16 mouse cellular contexts compared by ENCODE assay signal in genomic region chr3:137015199-137015598, GRCm38 (mm10).
"Had no signal": no experiment of that assay in that cellular context is flagged by ENCODE, and none has a peak within 500 bp of the region (broad histone marks: within the 10 kb centered on the region; RNA-seq: fewer than 3 reads in every experiment).

No protein-coding gene starts in this region.

- H3K27ac ChIP-seq: heart, embryonic 10.5 days; hindbrain, embryonic 10.5 days; hindbrain, embryonic 12.5 days; hindbrain, embryonic 14.5 days; intestine, embryonic 15.5 days; left cerebral cortex, adult 2 months; limb, embryonic 10.5 days; limb, embryonic 12.5 days; liver, embryonic 13.5 days had no signal

- H3K4me3 ChIP-seq: heart, embryonic 10.5 days; heart, embryonic 12.5 days; hindbrain, embryonic 10.5 days; hindbrain, embryonic 12.5 days; intestine, embryonic 15.5 days; left cerebral cortex, adult 2 months; limb, embryonic 10.5 days; limb, embryonic 12.5 days; liver, embryonic 13.5 days had no signal

- DNase-seq: gastrocnemius, postnatal 14 days; gastrocnemius, postnatal 36 days; heart, adult 18-20 months; kidney, adult 18-20 months; kidney, adult 8-10 months; kidney, postnatal 25 days; liver, embryonic 13.5 days had no signal
